Mouse (Mus musculus): Measurements from ENCODE around the gene Nps. TPM values are rescaled to one million over a fixed set of nuclear protein-coding genes. Genes with fewer than 3 reads are reported as not detected.

Nps gene
- polyA plus RNA-seq, 1 experiment from 2014 or later, result not detected

- peaks cover 6% of the 10 kb centered on the region for H3K4me1 ChIP-seq (ENCODE audit: control insufficient read depth, insufficient read depth, low read length)
- no peaks in the 10 kb centered on the region for H3K36me3 ChIP-seq (ENCODE audit: control insufficient read depth, insufficient read depth, low read length)
- H3K4me3 ChIP-seq (replicated peaks; ENCODE audit: low read length), result no peak overlapping the region
- H3K27ac ChIP-seq (ENCODE audit: low read length), result no peak overlapping the region
- H3K9me3 ChIP-seq (replicated peaks; ENCODE audit: control insufficient read depth, low read length), result no peaks in the 10 kb centered on the region
- WGBS, result 83% methylated on average over 6 of the region's 6 CpGs
- H3K9ac ChIP-seq (ENCODE audit: low read length), result no peak overlapping the region
- no peak for ATAC-seq (ENCODE audit: insufficient read depth, low FRiP score)
- no peak overlapping the region for H3K4me2 ChIP-seq (ENCODE audit: low read depth, low read length)
- H3K27me3 ChIP-seq (ENCODE audit: control insufficient read depth, insufficient read depth, low read length), result no peaks in the 10 kb centered on the region
Observed at GRCm38 (mm10) chr7:135240006-135240405, 18.5 kb upstream of the Nps start.

- no peak for ATAC-seq (ENCODE audit: insufficient read depth, low FRiP score)
Observed at GRCm38 (mm10) chr7:135240636-135241035, 17.9 kb upstream of the Nps start.

GRCm38 (mm10) chr7:135244171-135244880, 14.2 kb upstream of the Nps start:
- no peaks in the 10 kb centered on the region for H3K4me1 ChIP-seq (ENCODE audit: control insufficient read depth, insufficient read depth, low read length)
- H3K36me3 ChIP-seq (ENCODE audit: control insufficient read depth, insufficient read depth, low read length), result no peaks in the 10 kb centered on the region
- H3K9ac ChIP-seq (ENCODE audit: low read length), result no peak overlapping the region
- no peaks in the 10 kb centered on the region for H3K27me3 ChIP-seq (ENCODE audit: control insufficient read depth, insufficient read depth, low read length)
- H3K27ac ChIP-seq (ENCODE audit: low read length), result no peak overlapping the region
- H3K4me3 ChIP-seq (replicated peaks; ENCODE audit: low read length), result no peak overlapping the region
- 80% methylated on average over 9 of the region's 9 CpGs for WGBS
- H3K4me2 ChIP-seq (ENCODE audit: low read depth, low read length), result no peak overlapping the region
- ATAC-seq (ENCODE audit: insufficient read depth, low FRiP score), result no peak
- H3K9me3 ChIP-seq (replicated peaks; ENCODE audit: control insufficient read depth, low read length), result no peaks in the 10 kb centered on the region

More at GRCm38 (mm10) chr7:135240636-135241035, 17.9 kb upstream of the Nps start:
- peaks cover 6% of the 10 kb centered on the region for H3K4me1 ChIP-seq (ENCODE audit: control insufficient read depth, insufficient read depth, low read length)
- H3K9me3 ChIP-seq (replicated peaks; ENCODE audit: control insufficient read depth, low read length), result no peaks in the 10 kb centered on the region
- WGBS, result 75% methylated on average over 2 of the region's 2 CpGs
- no peak overlapping the region for H3K4me3 ChIP-seq (replicated peaks; ENCODE audit: low read length)
- no peak overlapping the region for H3K27ac ChIP-seq (ENCODE audit: low read length)
- no peak overlapping the region for H3K4me2 ChIP-seq (ENCODE audit: low read depth, low read length)
- no peaks in the 10 kb centered on the region for H3K27me3 ChIP-seq (ENCODE audit: control insufficient read depth, insufficient read depth, low read length)
- no peak overlapping the region for H3K9ac ChIP-seq (ENCODE audit: low read length)
- no peaks in the 10 kb centered on the region for H3K36me3 ChIP-seq (ENCODE audit: control insufficient read depth, insufficient read depth, low read length)

DNA sequence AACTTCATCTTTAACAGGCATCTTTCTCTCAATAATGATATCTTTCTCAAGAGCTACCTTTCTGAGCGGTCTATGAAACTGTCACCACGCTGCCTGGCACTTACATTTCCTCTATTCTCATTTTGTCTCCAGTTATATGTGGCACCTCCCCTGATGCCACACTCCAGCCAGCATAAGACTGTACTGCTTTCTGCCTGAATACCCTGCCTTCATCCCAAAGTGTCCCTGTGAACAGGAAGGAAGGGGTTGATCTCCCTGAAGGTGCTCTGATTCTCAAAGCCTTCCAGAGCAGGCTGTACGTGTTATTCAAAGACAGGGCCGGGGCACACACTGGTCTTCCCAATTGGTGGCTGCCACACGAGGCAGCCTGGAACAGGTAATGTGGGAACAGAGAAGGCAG, 12.1 kb upstream of the Nps start:
- WGBS, result 81% methylated on average over 5 of the region's 5 CpGs
- Histone ChIP-seq H3K4me2 (ENCODE audit: low read depth, low read length) (no peak overlapping the region), H3K27ac (ENCODE audit: low read length) (no peak overlapping the region), H3K9me3 (replicated peaks; ENCODE audit: control insufficient read depth, low read length) (no peaks in the 10 kb centered on the region), H3K36me3 (ENCODE audit: control insufficient read depth, insufficient read depth, low read length) (no peaks in the 10 kb centered on the region), H3K4me1 (ENCODE audit: control insufficient read depth, insufficient read depth, low read length) (no peaks in the 10 kb centered on the region), H3K4me3 (replicated peaks; ENCODE audit: low read length) (no peak overlapping the region), H3K9ac (ENCODE audit: low read length) (no peak overlapping the region), H3K27me3 (ENCODE audit: control insufficient read depth, insufficient read depth, low read length) (no peaks in the 10 kb centered on the region)
- no peak for ATAC-seq (ENCODE audit: insufficient read depth, low FRiP score)

- H3K27ac ChIP-seq (ENCODE audit: low read length), result no peak overlapping the region
- H3K9ac ChIP-seq (ENCODE audit: low read length), result no peak overlapping the region
- H3K36me3 ChIP-seq (ENCODE audit: control insufficient read depth, insufficient read depth, low read length), result no peaks in the 10 kb centered on the region
- 76% methylated on average over 2 of the region's 2 CpGs for WGBS
- no peaks in the 10 kb centered on the region; the same call in 1 of the 2 replicates for H3K27me3 ChIP-seq (ENCODE audit: control insufficient read depth, insufficient read depth, low read length)
- H3K4me2 ChIP-seq (ENCODE audit: low read depth, low read length), result no peak overlapping the region
- ATAC-seq (ENCODE audit: insufficient read depth, low FRiP score), result no peak
- H3K9me3 ChIP-seq (replicated peaks; ENCODE audit: control insufficient read depth, low read length), result no peaks in the 10 kb centered on the region; the same call in 1 of the 2 replicates
- H3K4me3 ChIP-seq (replicated peaks; ENCODE audit: low read length), result no peak overlapping the region
- H3K4me1 ChIP-seq (ENCODE audit: control insufficient read depth, insufficient read depth, low read length), result no peaks in the 10 kb centered on the region
Observed at GRCm38 (mm10) chr7:135253249-135253648, 5.3 kb upstream of the Nps start.

DNA sequence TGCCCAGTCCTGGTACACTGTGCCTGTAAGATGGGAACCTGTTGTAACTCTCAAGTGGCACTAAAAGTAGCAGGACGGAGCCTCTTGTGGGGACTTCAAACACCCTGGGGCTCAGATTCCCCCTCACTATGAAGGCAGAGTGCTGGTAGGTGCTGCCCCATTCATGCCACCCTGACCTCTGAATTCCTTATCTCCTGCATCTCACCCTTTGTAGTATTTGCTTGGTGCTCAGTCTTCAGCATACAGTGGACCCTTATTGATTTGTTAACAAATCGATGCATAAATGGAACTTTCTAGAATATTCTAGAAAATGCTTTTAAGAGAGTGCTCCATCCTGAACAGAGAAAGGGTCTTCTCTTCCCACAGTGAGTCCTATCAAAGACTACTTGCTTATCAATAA, 4.1 kb upstream of the Nps start:
- ATAC-seq (ENCODE audit: insufficient read depth, low FRiP score), result no peak
- no peak overlapping the region for H3K9ac ChIP-seq (ENCODE audit: low read length)

DNA sequence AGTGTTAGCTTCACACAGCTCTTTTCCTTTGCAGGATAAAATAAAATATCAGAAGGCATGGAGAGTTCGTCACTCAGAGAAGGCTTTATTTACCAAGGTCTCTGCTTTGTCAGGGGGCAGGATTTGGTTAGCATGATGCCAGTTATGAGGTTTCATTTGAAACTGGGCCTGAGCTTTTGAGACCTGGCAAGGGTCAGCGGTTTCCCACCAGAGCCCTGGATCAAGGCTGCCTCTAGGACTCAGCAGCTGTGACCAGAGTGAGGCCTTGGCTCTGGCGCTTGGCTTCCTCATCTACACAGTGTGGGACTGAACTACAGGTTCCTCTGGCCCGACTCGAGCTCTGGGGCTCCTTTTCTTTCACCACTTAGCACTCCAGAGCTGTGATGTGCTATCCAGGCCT, 12.5 kb downstream of the Nps start:
- H3K9ac ChIP-seq (ENCODE audit: low read length), result no peak overlapping the region
- H3K9me3 ChIP-seq (replicated peaks; ENCODE audit: control insufficient read depth, low read length), result no peaks in the 10 kb centered on the region
- H3K4me2 ChIP-seq (ENCODE audit: low read depth, low read length), result no peak overlapping the region
- ATAC-seq (ENCODE audit: insufficient read depth, low FRiP score), result no peak
- 77% methylated on average over 5 of the region's 5 CpGs for WGBS
- H3K4me3 ChIP-seq (replicated peaks; ENCODE audit: low read length), result no peak overlapping the region
- no peak overlapping the region for H3K27ac ChIP-seq (ENCODE audit: low read length)
- H3K36me3 ChIP-seq (ENCODE audit: control insufficient read depth, insufficient read depth, low read length), result no peaks in the 10 kb centered on the region
- no peaks in the 10 kb centered on the region for H3K4me1 ChIP-seq (ENCODE audit: control insufficient read depth, insufficient read depth, low read length)
- H3K27me3 ChIP-seq (ENCODE audit: control insufficient read depth, insufficient read depth, low read length), result no peaks in the 10 kb centered on the region

More for the DNA sequence above, 4.1 kb upstream of the Nps start:
- Histone ChIP-seq H3K27me3 (ENCODE audit: control insufficient read depth, insufficient read depth, low read length) (no peaks in the 10 kb centered on the region; the same call in 1 of the 2 replicates), H3K9me3 (replicated peaks; ENCODE audit: control insufficient read depth, low read length) (no peaks in the 10 kb centered on the region; the same call in 1 of the 2 replicates), H3K4me2 (ENCODE audit: low read depth, low read length) (no peak overlapping the region), H3K4me1 (ENCODE audit: control insufficient read depth, insufficient read depth, low read length) (no peaks in the 10 kb centered on the region), H3K4me3 (replicated peaks; ENCODE audit: low read length) (no peak overlapping the region), H3K36me3 (ENCODE audit: control insufficient read depth, insufficient read depth, low read length) (no peaks in the 10 kb centered on the region), H3K27ac (ENCODE audit: low read length) (no peak overlapping the region)
- 79% methylated on average over 2 of the region's 2 CpGs for WGBS

GRCm38 (mm10) chr7:135283212-135283611, 24.7 kb downstream of the Nps start:
- Histone ChIP-seq H3K27me3 (ENCODE audit: control insufficient read depth, insufficient read depth, low read length) (no peaks in the 10 kb centered on the region), H3K4me2 (ENCODE audit: low read depth, low read length) (no peak overlapping the region), H3K4me1 (ENCODE audit: control insufficient read depth, insufficient read depth, low read length) (no peaks in the 10 kb centered on the region), H3K9me3 (replicated peaks; ENCODE audit: control insufficient read depth, low read length) (no peaks in the 10 kb centered on the region), H3K27ac (ENCODE audit: low read length) (no peak overlapping the region), H3K4me3 (replicated peaks; ENCODE audit: low read length) (no peak overlapping the region), H3K36me3 (ENCODE audit: control insufficient read depth, insufficient read depth, low read length) (no peaks in the 10 kb centered on the region), H3K9ac (ENCODE audit: low read length) (no peak overlapping the region)
- WGBS, result 83% methylated on average over 3 of the region's 3 CpGs
- ATAC-seq (ENCODE audit: insufficient read depth, low FRiP score), result no peak

DNA sequence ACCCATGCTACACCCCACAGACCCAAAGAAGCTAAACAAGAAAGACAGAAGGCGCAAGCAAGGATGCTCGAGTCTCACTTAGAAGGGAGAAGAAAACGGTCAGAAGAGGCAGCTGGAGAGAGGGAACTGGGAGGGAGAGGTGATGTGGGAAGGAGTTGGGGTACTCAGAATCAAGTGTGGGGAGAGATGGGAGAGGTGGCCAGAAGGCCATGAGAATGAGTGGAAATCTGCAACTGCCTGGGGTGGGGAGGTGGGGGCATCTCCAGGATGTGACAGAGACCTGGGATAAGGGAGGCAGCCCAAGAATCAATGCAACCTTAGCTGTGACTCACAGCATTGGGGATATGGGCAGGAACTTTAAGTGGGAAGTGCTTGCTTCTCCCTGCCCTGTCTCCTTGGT, 31.5 kb downstream of the Nps start:
- no peak overlapping the region for H3K9ac ChIP-seq (ENCODE audit: low read length)
- no peak overlapping the region for H3K27ac ChIP-seq (ENCODE audit: low read length)
- no peak overlapping the region for H3K4me2 ChIP-seq (ENCODE audit: low read depth, low read length)
- no peaks in the 10 kb centered on the region for H3K9me3 ChIP-seq (replicated peaks; ENCODE audit: control insufficient read depth, low read length)
- no peak for ATAC-seq (ENCODE audit: insufficient read depth, low FRiP score)
- H3K36me3 ChIP-seq (ENCODE audit: control insufficient read depth, insufficient read depth, low read length), result no peaks in the 10 kb centered on the region
- no peaks in the 10 kb centered on the region for H3K27me3 ChIP-seq (ENCODE audit: control insufficient read depth, insufficient read depth, low read length)
- WGBS, result 91% methylated on average over 3 of the region's 3 CpGs
- H3K4me1 ChIP-seq (ENCODE audit: control insufficient read depth, insufficient read depth, low read length), result no peaks in the 10 kb centered on the region
- H3K4me3 ChIP-seq (replicated peaks; ENCODE audit: low read length), result no peak overlapping the region

All from stomach, embryonic 16.5 days (tissue).